Mouse (Mus musculus): ENCODE results near the gene Pla2g2c. TPM values are rescaled to one million over a fixed set of nuclear protein-coding genes. Genes with fewer than 3 reads are reported as not detected.

Pla2g2c gene
- polyA plus RNA-seq, 1 experiment from 2014 or later = 0.18 TPM

- Histone ChIP-seq H3K9ac (ENCODE audit: low read length) (no peak overlapping the region), H3K4me2 (ENCODE audit: low read depth, low read length) (no peak overlapping the region), H3K27me3 (ENCODE audit: control insufficient read depth, insufficient read depth, low read length) (no peaks in the 10 kb centered on the region), H3K36me3 (ENCODE audit: control insufficient read depth, insufficient read depth, low read length) (no peaks in the 10 kb centered on the region), H3K4me3 (replicated peaks; ENCODE audit: low read length) (no peak overlapping the region), H3K4me1 (ENCODE audit: control insufficient read depth, insufficient read depth, low read length) (peaks cover 20% of the 10 kb centered on the region), H3K27ac (ENCODE audit: low read length) (no peak overlapping the region), H3K9me3 (replicated peaks; ENCODE audit: control insufficient read depth, low read length) (no peaks in the 10 kb centered on the region)
- 91% methylated on average over 4 of the region's 4 CpGs for WGBS
- ATAC-seq (ENCODE audit: insufficient read depth, low FRiP score) = no peak
These were observed 10.3 kb downstream of the Pla2g2c start for GRCm38 (mm10) chr4:138734863-138735262.

DNA sequence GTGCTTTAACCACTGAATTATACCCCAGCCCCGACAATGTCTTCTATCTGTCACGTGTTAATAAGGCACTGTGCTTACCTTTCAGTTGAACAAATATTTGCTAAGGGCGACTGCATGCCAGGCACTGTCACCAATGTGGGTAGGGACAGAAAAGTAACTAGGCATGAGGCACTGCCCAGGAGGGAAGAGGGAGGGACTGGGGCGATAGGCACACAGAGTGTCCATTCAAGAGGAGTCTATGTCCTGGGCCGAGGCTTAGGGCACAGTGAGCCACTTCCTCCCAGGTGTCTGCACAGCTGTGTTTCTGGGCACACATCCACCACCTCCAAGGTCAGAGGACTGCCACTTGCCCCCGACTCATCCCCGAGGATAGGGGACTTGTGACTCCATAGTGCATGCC, 12.4 kb downstream of the Pla2g2c start, which contains the start of gene Ubxn10:
Gene Ubxn10 (minus strand): TSS at position 137 of the 400 bp plus-strand sequence.
- Histone ChIP-seq H3K4me2 (ENCODE audit: low read depth, low read length) (no peak within 1 kb of the TSS), H3K9ac (ENCODE audit: low read length) (peak within 1 kb of the TSS; percentile 29; the same call in 1 of the 2 replicates), H3K36me3 (ENCODE audit: control insufficient read depth, insufficient read depth, low read length) (no peaks in the 10 kb centered on the region), H3K27me3 (ENCODE audit: control insufficient read depth, insufficient read depth, low read length) (no peaks in the 10 kb centered on the region), H3K4me3 (replicated peaks; ENCODE audit: low read length) (no peak within 1 kb of the TSS), H3K27ac (ENCODE audit: low read length) (peak within 1 kb of the TSS; percentile 76), H3K4me1 (ENCODE audit: control insufficient read depth, insufficient read depth, low read length) (peaks cover 20% of the 10 kb centered on the region), H3K9me3 (replicated peaks; ENCODE audit: control insufficient read depth, low read length) (no peaks in the 10 kb centered on the region)
- peak; percentile 88 for ATAC-seq (ENCODE audit: insufficient read depth, low FRiP score)
- 38% methylated on average over 7 of the region's 7 CpGs for WGBS

GRCm38 (mm10) chr4:138739136-138739851, 14.7 kb downstream of the Pla2g2c start:
- Histone ChIP-seq H3K27me3 (ENCODE audit: control insufficient read depth, insufficient read depth, low read length) (no peaks in the 10 kb centered on the region), H3K4me3 (replicated peaks; ENCODE audit: low read length) (no peak overlapping the region), H3K36me3 (ENCODE audit: control insufficient read depth, insufficient read depth, low read length) (no peaks in the 10 kb centered on the region), H3K9ac (ENCODE audit: low read length) (no peak overlapping the region), H3K4me1 (ENCODE audit: control insufficient read depth, insufficient read depth, low read length) (peaks cover 20% of the 10 kb centered on the region), H3K4me2 (ENCODE audit: low read depth, low read length) (no peak overlapping the region), H3K27ac (ENCODE audit: low read length) (no peak overlapping the region), H3K9me3 (replicated peaks; ENCODE audit: control insufficient read depth, low read length) (no peaks in the 10 kb centered on the region)
- WGBS = 20% methylated on average over 7 of the region's 7 CpGs
- ATAC-seq (ENCODE audit: insufficient read depth, low FRiP score) = no peak

DNA sequence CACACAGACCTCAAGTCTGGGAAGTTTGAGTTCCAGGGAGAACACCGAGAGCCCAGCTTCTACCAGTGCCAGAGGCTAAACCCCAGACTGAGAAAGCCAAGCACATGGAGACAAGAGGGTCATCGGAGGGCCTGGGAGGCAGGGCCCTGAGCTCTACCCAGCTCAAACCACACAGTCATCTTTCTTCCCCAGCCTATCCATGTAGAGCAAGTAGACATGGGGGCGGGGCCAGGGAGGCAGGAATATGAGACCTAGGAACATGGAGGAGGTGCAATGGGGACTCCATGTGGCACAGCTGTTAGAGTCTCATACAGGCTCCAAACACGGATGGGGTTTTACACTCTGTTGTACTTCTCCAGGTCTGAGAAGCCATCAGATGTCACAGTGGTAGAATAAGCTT, 21.3 kb downstream of the Pla2g2c start:
- Histone ChIP-seq H3K4me2 (ENCODE audit: low read depth, low read length) (no peak overlapping the region), H3K27ac (ENCODE audit: low read length) (no peak overlapping the region), H3K9me3 (replicated peaks; ENCODE audit: control insufficient read depth, low read length) (no peaks in the 10 kb centered on the region), H3K27me3 (ENCODE audit: control insufficient read depth, insufficient read depth, low read length) (no peaks in the 10 kb centered on the region), H3K9ac (ENCODE audit: low read length) (no peak overlapping the region), H3K4me3 (replicated peaks; ENCODE audit: low read length) (no peak overlapping the region), H3K36me3 (ENCODE audit: control insufficient read depth, insufficient read depth, low read length) (no peaks in the 10 kb centered on the region), H3K4me1 (ENCODE audit: control insufficient read depth, insufficient read depth, low read length) (no peaks in the 10 kb centered on the region; the same call in 1 of the 2 replicates)
- peak; percentile 41; the same call in 1 of the 2 replicates for ATAC-seq (ENCODE audit: insufficient read depth, low FRiP score)
- 59% methylated on average over 4 of the region's 4 CpGs for WGBS

- no peaks in the 10 kb centered on the region for H3K9me3 ChIP-seq (replicated peaks; ENCODE audit: control insufficient read depth, low read length)
- no peak overlapping the region for H3K27ac ChIP-seq (ENCODE audit: low read length)
- no peak for ATAC-seq (ENCODE audit: insufficient read depth, low FRiP score)
- H3K4me1 ChIP-seq (ENCODE audit: control insufficient read depth, insufficient read depth, low read length) = no peaks in the 10 kb centered on the region; the same call in 1 of the 2 replicates
- no peaks in the 10 kb centered on the region for H3K36me3 ChIP-seq (ENCODE audit: control insufficient read depth, insufficient read depth, low read length)
- no peaks in the 10 kb centered on the region for H3K27me3 ChIP-seq (ENCODE audit: control insufficient read depth, insufficient read depth, low read length)
- H3K9ac ChIP-seq (ENCODE audit: low read length) = no peak overlapping the region
- H3K4me2 ChIP-seq (ENCODE audit: low read depth, low read length) = no peak overlapping the region
- no peak overlapping the region for H3K4me3 ChIP-seq (replicated peaks; ENCODE audit: low read length)
- WGBS = 84% methylated on average over 9 of the region's 9 CpGs
These were observed 22.3 kb downstream of the Pla2g2c start for GRCm38 (mm10) chr4:138746866-138747265.

DNA sequence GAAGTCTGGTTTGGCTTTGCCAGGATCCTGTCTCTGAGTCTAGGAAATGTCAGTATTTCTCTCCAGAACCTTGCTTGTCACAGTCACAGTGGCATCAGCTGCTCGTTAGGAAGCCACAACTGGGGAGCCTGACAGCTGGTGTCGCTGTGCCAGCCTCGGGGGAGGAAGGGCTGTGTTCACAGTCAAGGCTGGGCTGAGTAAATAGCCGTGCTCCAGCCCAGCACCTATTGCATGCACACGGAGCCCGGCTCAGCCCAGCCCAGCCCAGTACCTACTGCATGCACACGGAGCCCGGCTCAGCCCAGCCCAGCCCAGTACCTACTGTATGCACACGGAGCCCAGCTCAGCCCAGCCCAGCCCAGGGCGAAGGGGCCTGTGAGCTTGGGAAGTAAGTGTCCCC, 23.3 kb downstream of the Pla2g2c start:
- peak; percentile 73 for ATAC-seq (ENCODE audit: insufficient read depth, low FRiP score)
- 57% methylated on average over 10 of the region's 10 CpGs for WGBS
- Histone ChIP-seq H3K4me3 (replicated peaks; ENCODE audit: low read length) (no peak overlapping the region), H3K27me3 (ENCODE audit: control insufficient read depth, insufficient read depth, low read length) (no peaks in the 10 kb centered on the region), H3K9ac (ENCODE audit: low read length) (no peak overlapping the region), H3K4me2 (ENCODE audit: low read depth, low read length) (no peak overlapping the region), H3K9me3 (replicated peaks; ENCODE audit: control insufficient read depth, low read length) (no peaks in the 10 kb centered on the region), H3K36me3 (ENCODE audit: control insufficient read depth, insufficient read depth, low read length) (no peaks in the 10 kb centered on the region), H3K4me1 (ENCODE audit: control insufficient read depth, insufficient read depth, low read length) (no peaks in the 10 kb centered on the region; the same call in 1 of the 2 replicates), H3K27ac (ENCODE audit: low read length) (no peak overlapping the region)

DNA sequence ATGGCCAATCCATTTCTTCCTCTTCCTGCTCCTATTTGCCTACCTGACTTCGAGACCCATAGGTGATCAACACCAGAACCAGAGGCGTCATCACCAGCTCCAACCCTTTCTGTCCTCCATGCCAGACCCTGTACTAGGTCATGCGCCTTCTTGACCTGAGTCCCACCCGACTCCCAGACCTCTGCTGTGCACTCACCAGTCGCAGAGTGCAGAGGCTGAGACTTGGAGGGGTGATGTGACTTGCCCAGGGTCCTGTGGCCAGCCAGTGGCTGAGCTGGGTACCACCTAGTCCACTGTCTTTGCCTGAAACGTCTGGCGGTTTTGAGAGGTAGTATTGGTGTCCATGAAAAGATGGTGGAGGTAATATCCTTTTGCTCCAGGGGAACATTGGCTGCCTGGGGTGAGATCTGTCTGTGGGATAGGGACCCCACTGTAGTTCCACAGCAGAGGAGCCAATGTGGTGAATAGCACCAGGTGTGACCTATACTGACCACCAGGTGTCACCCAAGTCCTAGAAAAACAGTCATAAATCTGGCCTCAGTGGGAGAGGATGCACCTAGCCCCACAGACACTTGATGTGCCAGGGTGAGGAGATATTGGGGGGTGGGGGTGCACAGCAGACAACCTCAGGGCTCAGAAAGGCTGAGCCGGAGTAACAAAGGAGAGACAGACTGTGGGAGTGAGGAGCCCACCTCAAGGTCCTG, 23.9 kb downstream of the Pla2g2c start:
- Histone ChIP-seq H3K4me1 (ENCODE audit: control insufficient read depth, insufficient read depth, low read length) (no peaks in the 10 kb centered on the region; the same call in 1 of the 2 replicates), H3K4me3 (replicated peaks; ENCODE audit: low read length) (no peak overlapping the region), H3K9ac (ENCODE audit: low read length) (no peak overlapping the region), H3K36me3 (ENCODE audit: control insufficient read depth, insufficient read depth, low read length) (no peaks in the 10 kb centered on the region), H3K27ac (ENCODE audit: low read length) (no peak overlapping the region), H3K9me3 (replicated peaks; ENCODE audit: control insufficient read depth, low read length) (no peaks in the 10 kb centered on the region), H3K4me2 (ENCODE audit: low read depth, low read length) (no peak overlapping the region), H3K27me3 (ENCODE audit: control insufficient read depth, insufficient read depth, low read length) (no peaks in the 10 kb centered on the region)
- ATAC-seq (ENCODE audit: insufficient read depth, low FRiP score) = peak; percentile 23; the same call in 1 of the 2 replicates
- 46% methylated on average over 8 of the region's 8 CpGs for WGBS

DNA sequence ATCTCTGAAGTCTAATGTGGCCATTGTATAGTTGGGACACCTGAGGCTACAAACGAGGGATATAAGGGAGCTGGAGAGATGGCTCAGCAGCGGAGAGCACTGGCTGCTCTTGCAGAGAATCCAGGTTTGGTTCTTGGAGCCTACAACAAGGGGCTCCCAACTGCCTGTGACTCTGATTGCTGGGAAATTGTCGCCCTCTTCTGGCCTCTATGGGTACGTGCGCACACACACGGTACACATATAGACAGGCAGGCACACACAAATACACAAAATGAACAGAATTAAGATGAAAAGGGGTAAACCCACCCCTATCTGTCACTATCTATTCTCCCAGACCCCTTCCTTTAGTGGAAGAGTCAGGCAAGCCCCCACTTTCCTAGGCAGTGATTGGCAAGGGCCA, 28.0 kb downstream of the Pla2g2c start:
- no peaks in the 10 kb centered on the region for H3K36me3 ChIP-seq (ENCODE audit: control insufficient read depth, insufficient read depth, low read length)
- WGBS = 92% methylated on average over 6 of the region's 6 CpGs
- no peak for ATAC-seq (ENCODE audit: insufficient read depth, low FRiP score)

GRCm38 (mm10) chr4:138753608-138754007, 29.0 kb downstream of the Pla2g2c start:
- no peak for ATAC-seq (ENCODE audit: insufficient read depth, low FRiP score)
- no peaks in the 10 kb centered on the region for H3K27me3 ChIP-seq (ENCODE audit: control insufficient read depth, insufficient read depth, low read length)
- 85% methylated on average over 3 of the region's 3 CpGs for WGBS
- H3K4me2 ChIP-seq (ENCODE audit: low read depth, low read length) = no peak overlapping the region
- no peak overlapping the region for H3K4me3 ChIP-seq (replicated peaks; ENCODE audit: low read length)
- H3K4me1 ChIP-seq (ENCODE audit: control insufficient read depth, insufficient read depth, low read length) = no peaks in the 10 kb centered on the region
- H3K36me3 ChIP-seq (ENCODE audit: control insufficient read depth, insufficient read depth, low read length) = no peaks in the 10 kb centered on the region
- H3K27ac ChIP-seq (ENCODE audit: low read length) = no peak overlapping the region
- H3K9ac ChIP-seq (ENCODE audit: low read length) = no peak overlapping the region
- no peaks in the 10 kb centered on the region for H3K9me3 ChIP-seq (replicated peaks; ENCODE audit: control insufficient read depth, low read length)

More for the DNA sequence above, 28.0 kb downstream of the Pla2g2c start:
- Histone ChIP-seq H3K4me3 (replicated peaks; ENCODE audit: low read length) (no peak overlapping the region), H3K4me2 (ENCODE audit: low read depth, low read length) (no peak overlapping the region), H3K9ac (ENCODE audit: low read length) (no peak overlapping the region), H3K27me3 (ENCODE audit: control insufficient read depth, insufficient read depth, low read length) (no peaks in the 10 kb centered on the region), H3K27ac (ENCODE audit: low read length) (no peak overlapping the region), H3K9me3 (replicated peaks; ENCODE audit: control insufficient read depth, low read length) (no peaks in the 10 kb centered on the region), H3K4me1 (ENCODE audit: control insufficient read depth, insufficient read depth, low read length) (no peaks in the 10 kb centered on the region; the same call in 1 of the 2 replicates)
